Mouse (Mus musculus): ENCODE results near the gene Nrxn3. TPM values are rescaled to one million over a fixed set of nuclear protein-coding genes. Genes with fewer than 3 reads are reported as not detected.

Gene Nrxn3
- polyA plus RNA-seq, 1 experiment: 0.08 TPM

GRCm38 (mm10) chr12:88926306-88926705 lies 203.6 kb downstream of the Nrxn3 start:
- no peak for DNase-seq (ENCODE audit: low read depth)

GRCm38 (mm10) chr12:88931713-88932112 lies 209.0 kb downstream of the Nrxn3 start:
- no peak for DNase-seq (ENCODE audit: low read depth)

GRCm38 (mm10) chr12:88939679-88940078 lies 217.0 kb downstream of the Nrxn3 start:
- no peak for DNase-seq (ENCODE audit: low read depth)

- DNase-seq (ENCODE audit: low read depth): no peak
Observed at GRCm38 (mm10) chr12:88944967-88945366, 222.3 kb downstream of the Nrxn3 start.

- DNase-seq (ENCODE audit: low read depth): no peak
Observed at GRCm38 (mm10) chr12:88949870-88950269, 227.2 kb downstream of the Nrxn3 start.

GRCm38 (mm10) chr12:88952937-88953600 lies 230.4 kb downstream of the Nrxn3 start:
- no peak for DNase-seq (ENCODE audit: low read depth)

- no peak for DNase-seq (ENCODE audit: low read depth)
Observed at GRCm38 (mm10) chr12:88953801-88954200, 231.1 kb downstream of the Nrxn3 start.

- no peak for DNase-seq (ENCODE audit: low read depth)
Observed at GRCm38 (mm10) chr12:88957431-88957830, 234.8 kb downstream of the Nrxn3 start.

GRCm38 (mm10) chr12:88960817-88961216 lies 238.1 kb downstream of the Nrxn3 start:
- no peak for DNase-seq (ENCODE audit: low read depth)

- no peak for DNase-seq (ENCODE audit: low read depth)
Observed at GRCm38 (mm10) chr12:88966329-88966728, 243.7 kb downstream of the Nrxn3 start.

GRCm38 (mm10) chr12:88976621-88977020 lies 253.9 kb downstream of the Nrxn3 start:
- DNase-seq (ENCODE audit: low read depth): no peak

- no peak for DNase-seq (ENCODE audit: low read depth)
Observed at GRCm38 (mm10) chr12:88983688-88984330, 261.1 kb downstream of the Nrxn3 start.

GRCm38 (mm10) chr12:88984375-88984774 lies 261.7 kb downstream of the Nrxn3 start:
- no peak for DNase-seq (ENCODE audit: low read depth)

GRCm38 (mm10) chr12:88984804-88985203 lies 262.1 kb downstream of the Nrxn3 start:
- DNase-seq (ENCODE audit: low read depth): no peak

- no peak for DNase-seq (ENCODE audit: low read depth)
Observed at GRCm38 (mm10) chr12:88987046-88987445, 264.4 kb downstream of the Nrxn3 start.

- DNase-seq (ENCODE audit: low read depth): no peak
Observed at GRCm38 (mm10) chr12:88990753-88991152, 268.1 kb downstream of the Nrxn3 start.

GRCm38 (mm10) chr12:88992141-88992540 lies 269.5 kb downstream of the Nrxn3 start:
- DNase-seq (ENCODE audit: low read depth): no peak

- no peak for DNase-seq (ENCODE audit: low read depth)
Observed at GRCm38 (mm10) chr12:88993788-88994187, 271.1 kb downstream of the Nrxn3 start.

- no peak for DNase-seq (ENCODE audit: low read depth)
Observed at GRCm38 (mm10) chr12:89016436-89016835, 293.8 kb downstream of the Nrxn3 start.

GRCm38 (mm10) chr12:89025180-89025579 lies 302.5 kb downstream of the Nrxn3 start:
- no peak for DNase-seq (ENCODE audit: low read depth)

GRCm38 (mm10) chr12:89035984-89036618 lies 313.4 kb downstream of the Nrxn3 start:
- no peak for DNase-seq (ENCODE audit: low read depth)

- DNase-seq (ENCODE audit: low read depth): no peak
Observed at GRCm38 (mm10) chr12:89040151-89040550, 317.5 kb downstream of the Nrxn3 start.
